Mouse (Mus musculus): Measurements from ENCODE around the gene Lamp1. TPM values are rescaled to one million over a fixed set of nuclear protein-coding genes. Genes with fewer than 3 reads are reported as not detected.
A peak's percentile ranks its signal among the peaks of the same experiment; 100 is the strongest.

Gene Lamp1
- total RNA-seq, 2 experiments from 2014 or later, result 258 to 303 TPM

DNA sequence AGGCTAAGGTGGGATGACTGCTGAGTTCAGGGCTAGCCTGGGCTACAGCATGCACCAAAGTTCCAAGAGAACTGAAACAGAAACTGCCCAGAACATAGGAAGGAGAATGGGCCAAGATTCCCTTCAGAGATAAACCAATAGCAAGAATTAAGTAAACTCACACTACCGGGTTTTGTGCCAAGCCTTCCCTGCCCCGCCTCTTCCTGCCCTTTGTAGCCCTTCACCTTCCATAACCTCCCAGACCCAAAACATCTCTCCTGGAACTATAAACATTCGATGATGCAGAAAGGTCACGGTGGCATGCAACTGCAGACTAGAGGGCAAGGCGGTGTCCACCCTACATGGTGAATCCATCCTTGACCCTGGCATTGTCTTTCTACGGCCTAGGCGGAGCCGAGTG, 31.3 kb downstream of the Lamp1 start:
- DNase-seq (ENCODE audit: low spot score in 2 of 2), result no peak
- intact Hi-C loops (cut with DNase I), result no loop called here

DNA sequence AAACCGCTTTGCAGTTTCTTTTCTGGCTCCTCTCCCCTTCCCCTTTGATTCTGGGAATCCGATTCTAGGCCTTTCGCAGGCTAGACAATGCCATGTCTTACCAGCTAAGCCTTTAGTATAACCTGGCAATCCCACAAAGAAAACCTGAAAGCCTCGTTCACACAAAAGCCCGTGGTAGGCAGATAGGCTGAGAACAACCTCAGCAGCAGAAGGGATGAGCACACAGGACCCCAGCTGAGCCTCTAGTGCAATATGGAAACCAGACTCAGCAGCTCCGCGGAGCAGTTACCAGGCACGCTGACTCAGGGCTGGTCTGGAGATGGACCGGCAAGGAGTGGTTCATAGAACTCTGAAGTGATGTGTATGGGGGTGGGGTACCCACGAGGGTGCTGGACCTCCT, 35.9 kb downstream of the Lamp1 start:
- intact Hi-C loops (cut with DNase I), result no loop called here
- DNase-seq (ENCODE audit: low spot score in 2 of 2), result no peak

DNA sequence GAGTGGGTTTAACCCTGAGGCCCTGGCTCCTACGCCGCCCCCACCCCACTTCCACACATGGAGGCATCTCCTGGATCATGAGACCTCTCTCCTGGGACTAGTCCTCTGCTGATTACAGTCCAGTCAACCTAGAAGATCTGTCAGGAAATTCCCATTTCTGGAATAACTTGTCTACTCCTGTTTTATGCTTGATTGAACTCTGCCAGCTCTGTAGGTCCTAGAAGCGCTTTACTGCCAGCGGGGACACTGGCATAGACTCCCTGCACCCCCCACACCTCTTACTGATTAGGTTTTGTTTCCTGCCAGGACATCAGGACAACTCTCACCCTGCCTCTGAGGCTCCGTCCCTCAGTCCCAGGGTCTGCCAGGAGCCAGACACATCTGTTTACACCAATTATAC, 38.5 kb downstream of the Lamp1 start:
- no peak for DNase-seq (ENCODE audit: low spot score in 2 of 2)
- intact Hi-C loops (cut with DNase I), result no loop called here

DNA sequence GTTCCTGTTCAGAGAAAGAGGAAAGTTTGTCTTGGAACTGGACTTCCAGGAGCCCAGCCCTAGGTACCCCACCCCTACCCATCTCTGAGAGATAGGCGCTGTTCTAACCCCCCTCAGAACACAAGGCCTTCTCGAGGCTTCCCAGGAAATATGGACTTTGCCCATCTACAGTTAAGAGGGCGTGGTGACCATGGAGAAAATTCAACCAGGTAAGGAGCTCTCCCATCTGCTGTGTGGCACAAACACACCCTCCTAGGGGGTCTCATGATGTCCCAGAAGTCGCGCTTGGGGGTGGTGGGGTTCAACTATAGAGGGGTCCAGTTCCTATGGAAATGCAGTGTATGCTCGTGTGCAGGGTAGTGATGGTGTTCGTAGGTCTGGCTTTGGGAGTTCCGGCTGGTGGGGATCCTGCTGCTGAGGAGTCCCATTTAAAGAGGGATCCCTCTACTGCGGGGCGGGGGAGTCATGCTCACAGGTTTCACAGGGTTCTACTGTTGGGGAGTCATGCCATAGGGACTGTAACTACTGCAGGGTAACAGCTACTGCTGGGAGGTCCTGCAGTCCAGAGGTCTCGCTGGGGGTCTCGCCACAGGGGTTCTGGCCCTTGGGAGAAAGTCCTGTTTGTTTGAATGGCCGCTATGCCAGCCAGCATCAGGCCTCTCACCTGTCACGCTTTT, 40.6 kb downstream of the Lamp1 start:
- intact Hi-C loops (cut with DNase I), result no loop called here
- no peak for DNase-seq (ENCODE audit: low spot score in 2 of 2)

DNA sequence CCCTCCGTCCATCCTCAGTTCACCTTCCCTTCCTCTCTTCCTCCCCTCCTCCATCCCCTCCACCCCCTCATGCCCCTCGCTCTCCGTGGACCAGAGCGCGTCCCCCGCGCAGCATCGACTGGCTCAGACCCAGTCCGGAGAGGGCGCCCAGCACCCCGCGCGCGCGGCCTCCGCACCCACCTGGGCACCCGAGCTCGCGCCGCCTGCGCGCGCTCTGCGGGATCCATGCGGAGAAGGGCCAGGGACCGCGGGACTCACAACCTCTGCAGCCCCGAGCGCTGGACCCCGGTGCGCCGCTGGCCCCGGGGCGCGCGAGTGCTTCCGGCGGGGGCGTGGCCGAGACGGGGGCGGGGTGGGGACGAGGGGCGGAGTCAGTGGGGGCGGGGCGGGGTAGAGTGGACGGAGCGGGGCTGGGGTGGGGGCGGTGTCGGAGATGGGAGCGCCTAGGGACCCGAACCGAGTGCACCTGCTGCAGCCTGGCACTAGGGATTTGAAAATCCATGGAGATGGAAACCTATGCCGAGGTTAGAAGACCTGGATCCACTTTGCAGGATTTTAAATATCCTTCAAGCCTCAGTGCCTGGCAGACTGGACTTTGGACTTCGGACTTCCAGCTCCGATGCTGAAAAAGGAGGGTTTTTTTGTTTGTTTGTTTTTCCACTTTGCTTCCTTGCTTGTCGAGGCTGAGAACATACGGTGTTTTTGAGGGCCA, 41.5 kb downstream of the Lamp1 start, which contains the start of gene Grtp1:
Grtp1 (minus strand) TSS at position 320 of the 712 bp plus-strand sequence.
- intact Hi-C loops (cut with DNase I), result no loop called here
- peak in 1 of 2 experiments; percentile 26 for DNase-seq (ENCODE audit: low spot score in 2 of 2)

DNA sequence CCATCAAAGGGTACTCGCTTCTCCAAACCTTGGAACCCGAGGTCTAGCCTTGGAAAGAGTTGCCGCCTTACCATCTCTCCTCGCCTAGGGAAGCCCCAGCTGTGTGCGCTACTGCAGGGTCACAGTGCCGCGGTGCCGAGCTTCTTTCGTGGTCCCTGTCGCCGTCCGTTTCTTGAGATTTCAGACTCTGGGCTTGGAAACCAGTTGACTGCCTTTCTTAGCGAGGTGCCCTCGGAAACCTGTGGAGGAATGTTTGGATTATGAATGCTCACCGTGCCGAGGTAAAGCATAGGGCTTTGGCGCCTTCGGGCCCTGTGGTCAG, 42.0 kb downstream of the Lamp1 start:
- intact Hi-C loops (cut with DNase I), result no loop called here
- DNase-seq (ENCODE audit: low spot score in 2 of 2), result no peak

DNA sequence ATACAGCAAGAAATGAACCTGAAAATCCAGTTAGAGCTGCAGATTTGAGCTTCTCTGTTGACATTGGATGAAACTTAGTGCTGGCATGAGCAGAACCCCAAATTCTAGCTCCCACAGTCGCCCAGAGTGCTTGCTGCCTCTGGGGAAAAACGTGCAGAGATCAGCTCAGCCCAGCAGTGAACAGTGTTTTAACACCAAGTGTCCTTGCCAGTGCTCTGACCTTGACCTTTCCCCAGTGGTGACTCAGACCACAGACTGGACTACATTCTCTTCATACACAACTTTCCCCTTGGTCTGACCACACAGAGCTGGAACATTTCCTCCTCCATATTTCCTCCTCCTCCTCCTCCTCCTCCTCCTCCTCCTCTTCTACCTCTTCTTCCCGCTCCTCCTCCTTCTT, 43.1 kb downstream of the Lamp1 start:
- intact Hi-C loops (cut with DNase I), result no loop called here
- no peak for DNase-seq (ENCODE audit: low spot score in 2 of 2)

DNA sequence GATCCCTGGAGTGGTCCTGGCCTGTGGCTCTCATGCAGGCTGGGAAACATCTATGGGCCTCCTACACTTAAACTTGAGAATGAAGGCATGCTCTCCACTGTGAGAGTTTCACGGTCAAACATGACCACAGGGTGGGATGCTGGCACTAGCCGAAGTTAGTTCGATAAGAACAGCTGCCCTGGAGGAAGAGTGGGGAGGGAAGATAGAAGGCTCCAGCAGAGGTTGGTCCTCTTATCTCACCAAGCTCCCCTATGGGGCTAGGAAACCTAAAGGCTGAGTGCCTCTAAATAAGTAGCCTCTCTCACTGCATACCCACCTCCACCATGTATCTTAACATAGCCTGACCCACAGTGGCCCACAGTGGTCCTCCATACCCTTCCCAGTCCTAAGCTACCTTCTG, 43.8 kb downstream of the Lamp1 start:
- no peak for DNase-seq (ENCODE audit: low spot score in 2 of 2)
- intact Hi-C loops (cut with DNase I), result no loop called here

DNA sequence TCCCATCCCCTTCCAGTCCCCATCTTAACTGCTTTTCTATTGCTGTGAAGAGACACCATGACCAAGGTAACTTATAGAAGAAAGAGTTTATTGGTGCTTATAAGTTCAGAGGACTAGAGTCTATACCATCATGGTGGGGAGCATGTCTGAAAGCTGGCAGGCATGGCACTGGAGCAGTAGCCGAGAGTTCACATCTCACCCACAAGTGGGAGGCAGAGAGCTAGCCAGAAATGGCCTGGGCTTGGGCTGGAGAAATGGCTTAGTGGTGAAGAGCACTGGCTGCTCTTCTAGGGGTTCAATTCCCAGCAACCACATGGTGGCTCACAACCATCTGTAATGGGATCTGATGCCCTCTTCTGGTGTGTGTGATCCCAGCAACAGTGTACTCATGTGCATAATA, 44.5 kb downstream of the Lamp1 start:
- intact Hi-C loops (cut with DNase I), result no loop called here
- no peak for DNase-seq (ENCODE audit: low spot score in 2 of 2)

DNA sequence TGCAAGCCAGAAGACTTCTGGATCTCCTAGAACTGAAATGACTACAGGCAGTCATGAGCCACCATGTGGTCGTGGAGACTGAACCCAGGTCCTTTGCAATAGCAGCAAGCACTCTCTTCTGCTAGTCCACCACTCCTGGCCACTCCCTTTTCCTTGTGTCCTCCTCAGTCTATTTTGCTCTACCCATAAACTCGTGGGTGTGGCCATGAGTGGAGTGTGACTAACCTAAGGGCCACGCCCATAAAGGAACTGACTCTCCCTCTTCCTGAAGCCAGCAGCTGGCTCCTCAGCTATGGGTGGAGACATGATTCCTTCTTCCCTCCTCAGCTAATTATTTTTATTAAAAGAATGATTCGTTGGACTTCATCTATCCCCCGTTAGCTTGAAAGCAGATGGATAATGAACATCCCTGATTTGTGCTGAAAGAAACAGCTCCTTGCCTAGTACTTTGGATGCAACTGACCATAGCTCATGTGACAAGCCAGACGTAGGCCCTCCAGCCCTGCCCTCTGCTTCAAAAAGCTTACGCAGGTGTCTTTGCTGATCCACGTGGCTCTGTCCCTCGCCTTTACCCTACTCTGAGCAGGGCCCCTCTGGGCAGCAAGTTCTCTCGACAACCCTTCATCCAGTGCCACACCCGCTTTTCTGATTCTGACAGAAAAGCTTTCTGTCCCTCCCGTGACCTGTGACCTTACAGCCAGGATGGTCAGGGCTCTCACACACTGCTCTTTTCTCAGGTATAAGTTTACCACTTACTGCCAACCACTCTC, 45.6 kb downstream of the Lamp1 start:
- no peak for DNase-seq (ENCODE audit: low spot score in 2 of 2)
- intact Hi-C loops (cut with DNase I), result no loop called here

DNA sequence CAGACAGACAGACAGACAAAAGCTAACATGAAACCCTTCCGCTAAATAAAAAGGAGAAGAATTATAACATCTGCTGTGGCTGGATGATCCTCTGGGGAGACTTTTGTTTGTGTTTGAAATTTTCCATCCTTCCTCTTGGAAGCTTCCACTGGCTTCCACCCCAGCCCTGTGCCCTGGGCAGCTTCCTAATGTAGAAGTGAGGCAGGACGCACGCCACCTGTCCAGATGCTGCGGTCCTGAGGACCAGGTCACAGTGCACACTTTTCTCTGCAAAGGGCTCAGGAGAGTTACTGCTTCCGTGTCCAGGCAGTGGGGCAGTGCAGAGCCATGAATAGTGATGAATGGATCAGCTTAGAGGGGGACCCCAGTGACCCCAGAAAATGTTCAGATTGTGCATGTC, 46.4 kb downstream of the Lamp1 start:
- DNase-seq (ENCODE audit: low spot score in 2 of 2), result no peak
- intact Hi-C loops (cut with DNase I), result no loop called here

DNA sequence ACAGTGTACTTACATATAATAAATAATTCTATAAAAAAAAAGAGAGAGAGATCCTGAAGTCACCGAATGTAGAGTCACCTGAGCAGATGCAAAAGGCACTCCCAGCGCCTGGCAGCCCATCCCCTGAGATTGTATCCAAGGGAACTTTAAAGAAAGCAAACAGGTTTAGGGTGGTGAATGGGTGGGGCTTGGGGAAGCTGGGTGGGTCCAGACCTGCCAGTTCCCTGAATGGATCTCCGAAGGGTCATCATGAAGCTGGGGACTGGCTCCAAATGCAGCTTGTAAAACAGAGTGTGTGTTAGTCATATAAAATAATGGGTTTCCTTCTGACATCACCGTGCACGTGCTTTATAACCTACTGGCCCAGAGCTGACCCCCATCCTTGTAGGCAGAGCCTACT, 47.3 kb downstream of the Lamp1 start:
- intact Hi-C loops (cut with DNase I), result no loop called here
- no peak for DNase-seq (ENCODE audit: low spot score in 2 of 2)

DNA sequence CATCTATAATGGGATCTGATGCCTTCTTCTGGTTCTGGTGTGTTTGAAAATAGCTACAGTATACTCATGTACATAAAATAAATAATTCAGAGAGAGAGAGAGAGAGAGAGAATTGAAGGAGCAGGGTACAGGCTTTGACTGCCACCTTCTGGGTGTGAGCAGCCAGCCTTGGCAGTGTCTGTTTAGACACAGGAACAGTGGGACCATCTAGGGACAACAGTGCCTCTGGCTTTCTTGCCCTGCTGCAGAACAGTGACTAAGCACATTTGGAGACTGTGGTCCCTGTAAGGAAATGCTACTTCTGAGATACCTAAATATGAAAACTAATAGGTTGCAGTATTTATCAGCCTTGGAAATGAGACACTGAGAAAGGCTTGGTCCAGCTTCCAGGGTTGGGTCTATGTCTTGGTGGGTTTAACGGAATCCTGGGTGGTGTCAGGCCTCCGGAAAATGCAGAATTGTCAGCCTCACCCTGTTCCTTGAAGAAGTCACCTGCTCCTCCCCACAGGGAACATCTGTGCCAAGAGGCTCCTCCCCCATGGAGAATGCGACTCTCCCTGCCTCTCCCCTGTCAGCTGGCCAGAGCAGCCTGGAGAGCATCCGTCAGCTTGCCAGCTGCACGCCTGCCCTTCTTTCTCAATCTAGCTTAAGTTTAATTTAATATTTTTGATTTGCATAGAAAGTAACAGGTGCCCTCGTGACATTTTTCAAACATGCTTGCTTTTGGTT, 49.8 kb downstream of the Lamp1 start:
- intact Hi-C loops (cut with DNase I), result no loop called here
- DNase-seq (ENCODE audit: low spot score in 2 of 2), result no peak

DNA sequence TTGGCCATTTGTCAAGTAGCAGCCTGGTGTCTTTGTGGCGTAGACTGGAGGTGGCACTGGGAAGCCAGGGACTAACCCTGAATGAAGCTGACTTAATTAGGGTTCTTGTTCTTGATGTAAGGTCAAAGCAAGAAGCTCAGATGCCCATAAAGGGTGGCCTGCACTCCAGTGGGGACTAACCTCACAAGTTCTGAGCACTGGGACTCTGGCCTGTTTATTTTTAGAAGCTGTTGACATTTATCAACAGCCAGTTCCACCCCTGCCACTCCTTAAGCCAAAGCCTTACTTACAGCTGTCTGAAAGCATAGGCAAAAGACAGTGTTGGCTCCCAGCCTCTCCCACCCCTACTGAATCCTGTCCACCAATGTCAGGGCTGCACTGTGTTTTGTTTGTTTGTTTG, 50.8 kb downstream of the Lamp1 start:
- intact Hi-C loops (cut with DNase I), result loop anchor here (5.0 kb wide), 2 partner anchors 52 to 77 kb away; partner anchors contain the start of gene Lamp1
- no peak for DNase-seq (ENCODE audit: low spot score in 2 of 2)

DNA sequence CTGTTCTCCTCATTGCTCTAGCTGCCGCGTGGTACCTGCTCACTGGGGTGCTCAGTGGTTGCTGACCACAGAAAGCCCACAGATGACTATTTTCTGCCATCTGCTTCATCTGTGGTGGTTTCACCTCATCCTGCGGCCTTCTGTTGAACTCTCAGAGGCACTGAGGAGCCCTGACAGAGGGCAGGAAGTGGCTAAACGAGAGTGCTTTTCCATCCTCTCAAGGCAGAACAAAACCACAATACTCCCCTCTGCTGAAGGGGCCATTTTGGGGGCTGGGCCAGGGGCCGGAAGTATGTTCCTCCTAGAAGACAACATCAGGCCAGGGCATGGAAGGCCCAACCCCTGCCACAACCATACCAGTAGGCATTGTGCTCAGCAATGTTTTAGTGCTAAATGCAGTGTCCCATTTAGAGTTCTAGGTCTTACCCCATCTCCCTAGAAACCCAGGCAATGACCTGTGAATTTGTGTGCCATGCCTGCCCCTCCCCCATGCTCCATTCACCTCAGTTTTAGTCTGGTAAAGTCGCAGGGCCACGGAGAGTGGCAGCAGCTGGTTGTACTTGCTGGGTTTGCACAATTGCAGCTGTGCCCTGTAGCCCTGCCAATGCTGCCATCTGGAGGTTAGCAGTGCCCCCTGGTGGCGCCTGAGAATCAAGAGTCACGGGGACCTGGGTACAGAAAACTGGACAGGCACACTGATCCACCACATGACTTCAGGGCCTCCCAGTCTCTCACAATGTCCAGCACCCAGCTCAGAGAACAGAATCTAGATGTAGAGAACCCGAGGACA, 54.7 kb downstream of the Lamp1 start:
- intact Hi-C loops (cut with DNase I), result loop anchor here (5.0 kb wide), 2 partner anchors 56 to 81 kb away; partner anchors contain the start of gene Lamp1
- DNase-seq (ENCODE audit: low spot score in 2 of 2), result peak; percentile 76 to 83

DNA sequence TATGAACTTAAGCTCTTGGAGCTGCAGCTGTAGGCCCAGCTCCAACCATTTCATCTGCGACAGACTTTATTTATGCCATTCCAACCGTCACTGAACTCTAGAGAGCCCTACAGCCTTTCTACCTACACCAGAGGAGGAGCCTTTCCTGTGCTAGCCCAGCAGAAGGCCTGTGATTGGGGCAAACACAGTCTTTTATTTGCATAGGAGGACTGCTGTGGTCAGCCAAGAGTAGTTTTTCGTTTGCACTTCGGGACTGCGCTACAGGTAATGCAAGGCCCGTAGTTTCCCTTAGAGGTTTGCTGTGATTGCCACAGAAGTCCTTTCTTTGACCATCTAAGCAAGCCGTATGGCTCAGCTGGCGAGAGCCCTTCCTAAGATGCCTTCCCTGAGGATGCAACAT, 57.4 kb downstream of the Lamp1 start:
- intact Hi-C loops (cut with DNase I), result no loop called here

DNA sequence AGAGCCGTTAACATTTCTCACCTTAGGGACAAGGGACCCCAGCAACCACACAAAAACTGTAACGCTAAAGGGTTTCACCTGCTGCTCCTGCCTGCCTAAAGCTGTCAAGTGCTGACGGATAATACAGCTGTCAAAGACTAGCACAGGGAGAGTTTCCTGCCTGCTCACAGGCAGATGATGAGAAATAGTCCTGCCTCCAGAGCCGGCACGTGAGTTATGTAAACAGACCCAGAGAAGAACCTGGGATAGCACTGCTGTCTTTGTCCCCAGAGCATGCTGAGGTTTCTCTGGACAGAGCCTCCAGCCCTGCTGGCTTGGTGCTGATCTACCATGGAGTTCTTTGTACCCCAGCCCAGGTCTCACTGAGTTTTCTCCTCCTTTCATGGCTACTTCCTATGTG, 58.1 kb downstream of the Lamp1 start:
- intact Hi-C loops (cut with DNase I), result no loop called here
- no peak for DNase-seq (ENCODE audit: low spot score in 2 of 2)

More for the DNA sequence above, 57.4 kb downstream of the Lamp1 start:
- no peak for DNase-seq (ENCODE audit: low spot score in 2 of 2)

DNA sequence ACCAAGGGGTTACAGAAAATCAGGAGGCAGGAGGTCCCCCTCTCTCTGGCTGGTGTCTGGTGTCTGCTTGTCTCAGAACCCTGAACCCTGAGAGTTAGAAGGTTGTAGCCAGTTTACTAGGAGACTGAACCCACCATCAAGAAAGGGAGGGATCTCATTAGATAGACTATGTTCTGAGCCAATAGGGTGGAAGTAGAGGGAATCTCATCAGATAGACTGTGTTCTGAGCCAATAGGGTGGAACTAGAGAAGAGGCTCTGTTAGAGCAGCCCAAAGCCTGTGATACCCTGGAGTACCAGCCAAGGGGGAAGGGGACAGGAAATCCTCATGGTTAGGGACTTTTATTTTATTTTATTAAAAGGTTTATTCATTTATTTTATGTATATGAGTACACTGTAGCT, 59.0 kb downstream of the Lamp1 start:
- no peak for DNase-seq (ENCODE audit: low spot score in 2 of 2)
- intact Hi-C loops (cut with DNase I), result no loop called here

DNA sequence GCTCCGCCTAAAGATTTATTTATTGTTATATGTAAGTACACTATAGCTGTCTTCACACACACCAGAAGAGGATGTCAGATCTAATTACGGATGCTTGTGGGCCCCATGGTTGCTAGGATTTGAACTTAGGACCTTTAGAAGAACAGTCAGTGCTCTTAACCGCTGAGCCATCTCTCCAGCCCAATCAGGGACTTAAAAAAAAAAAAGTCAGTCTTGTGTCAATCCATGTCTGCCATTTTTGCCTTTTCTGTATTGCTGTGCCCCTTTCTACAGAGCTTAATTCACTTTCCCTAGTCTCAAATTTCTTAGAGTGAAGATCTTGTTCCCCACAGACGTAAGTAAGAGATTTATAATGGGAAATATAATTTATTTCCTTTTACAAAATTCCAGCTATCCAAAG, 59.5 kb downstream of the Lamp1 start:
- DNase-seq (ENCODE audit: low spot score in 2 of 2), result no peak
- intact Hi-C loops (cut with DNase I), result no loop called here
